Mouse (Mus musculus) megakaryocyte-erythroid progenitor cell, adult 5 weeks (primary cell): Measurements from ENCODE around the gene Uevld. TPM values are rescaled to one million over a fixed set of nuclear protein-coding genes. Genes with fewer than 3 reads are reported as not detected.

ENCODE experiments used
- polyA plus RNA-seq: library from polyadenylated mRNA; stranded (reverse); fragments of >175 nt; gene quantifications from 2 replicates; pipeline ENCODE4 v1.2.3, GENCODE M21; 2012

Gene Uevld
- 0.19 and 0.26 TPM in 2 replicates for polyA plus RNA-seq

GRCm38 (mm10) chr7:46957831-46958691 lies at the start of gene Uevld:
Gene Uevld, minus strand, starts transcription at chr7:46958527.

GRCm38 (mm10) chr7:46983280-46983679 lies 25.0 kb upstream of the Uevld start, which contains the start of gene Gm9999:
Gene Gm9999, plus strand, starts transcription at chr7:46983580.

GRCm38 (mm10) chr7:46919551-46920176 lies 38.7 kb downstream of the Uevld start, which contains the start of gene Tsg101:
Gene Tsg101, minus strand, starts transcription at chr7:46919969.

Other genes with a start within 250 kb of the Uevld start
- 3.0 and 3.6 TPM in 2 replicates for gene Saal1, start 247.8 kb downstream of the Uevld start, polyA plus RNA-seq
- 0.67 and 1.6 TPM in 2 replicates for gene Saa3, start 242.8 kb downstream of the Uevld start, polyA plus RNA-seq
- not detected in 2 replicates for gene Saa4, start 225.9 kb downstream of the Uevld start, polyA plus RNA-seq
- not detected in 2 replicates for gene Saa1, start 215.5 kb downstream of the Uevld start, polyA plus RNA-seq
- not detected in 2 replicates for gene Saa2, start 206.7 kb downstream of the Uevld start, polyA plus RNA-seq
- gene Hps5, start 162.5 kb downstream of the Uevld start, polyA plus RNA-seq, result 5.2 and 5.6 TPM in 2 replicates
- gene Gtf2h1, start 162.4 kb downstream of the Uevld start, polyA plus RNA-seq, result 55.0 and 56.6 TPM in 2 replicates
- gene Ldha, start 117.1 kb downstream of the Uevld start, polyA plus RNA-seq, result 463 and 545 TPM in 2 replicates
- gene Ldhc, start 97.3 kb downstream of the Uevld start, polyA plus RNA-seq, result 0.10 TPM in 1 of 2 replicates, not detected in the other
- 55.0 and 55.2 TPM in 2 replicates for gene Tsg101, start 38.6 kb downstream of the Uevld start, polyA plus RNA-seq
- gene Gm9999, start 25.1 kb upstream of the Uevld start, polyA plus RNA-seq, result not detected in 2 replicates
- 14.9 and 18.2 TPM in 2 replicates for gene Spty2d1, start 49.9 kb upstream of the Uevld start, polyA plus RNA-seq
- gene Tmem86a, start 92.1 kb upstream of the Uevld start, polyA plus RNA-seq, result 5.8 and 7.9 TPM in 2 replicates
- 0.03 TPM in 1 of 2 replicates, not detected in the other for gene Ptpn5, start 175.2 kb upstream of the Uevld start, polyA plus RNA-seq
- not detected in 2 replicates for gene Mrgpra6, start 246.4 kb upstream of the Uevld start, polyA plus RNA-seq